Mouse (Mus musculus) right cerebral cortex, adult 18-20 months (tissue): ENCODE measurements around the gene Ascc2.

ENCODE experiments used
- DNase-seq: peaks from one replicate; pipeline ENCODE4 v3.0.0; 2022; ENCODE audit warnings: mixed read lengths

The Ascc2 gene

GRCm38 (mm10) chr11:4721728-4722127 lies 84.2 kb downstream of the Ascc2 start:
- no peak for DNase-seq

- DNase-seq = no peak
Observed at GRCm38 (mm10) chr11:4729603-4730002, 92.1 kb downstream of the Ascc2 start.

- no peak for DNase-seq
Observed at GRCm38 (mm10) chr11:4730096-4730495, 92.5 kb downstream of the Ascc2 start.

- DNase-seq = no peak
Observed at GRCm38 (mm10) chr11:4730913-4731312, 93.4 kb downstream of the Ascc2 start.

GRCm38 (mm10) chr11:4731781-4732180 lies 94.2 kb downstream of the Ascc2 start:
- no peak for DNase-seq

- no peak for DNase-seq
Observed at GRCm38 (mm10) chr11:4734179-4734578, 96.6 kb downstream of the Ascc2 start.
